Mouse (Mus musculus): ENCODE data around the gene Igf1.

DNA sequence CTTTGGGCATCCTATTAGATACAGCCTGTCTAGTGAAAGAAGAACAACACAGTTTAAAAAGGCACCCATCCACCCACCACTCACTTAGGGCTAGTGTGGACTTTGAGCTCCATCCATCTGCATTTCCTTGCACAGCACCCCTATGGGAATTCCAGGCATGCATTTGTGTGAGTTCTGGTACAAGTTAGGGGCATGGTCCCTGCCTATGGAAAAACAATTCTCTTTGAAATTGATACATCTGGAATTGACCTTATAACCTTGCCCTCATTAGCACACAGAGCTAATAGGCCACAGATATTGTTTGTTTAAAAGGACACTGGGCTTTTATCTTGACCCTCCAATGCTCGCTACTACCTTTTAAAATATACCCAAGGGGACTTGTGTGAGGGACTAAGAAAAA lies 11.6 kb downstream of the Igf1 start:
- TF ChIP-seq ELF1 (IDR thresholded peaks at IDR 0.05; ENCODE audit: low read depth, low read length) (no peak), ZNF384 (IDR thresholded peaks at IDR 0.05; ENCODE audit: low read depth, low read length) (no peak)
